Mouse (Mus musculus): ENCODE measurements around the gene Bloc1s4. TPM values are rescaled to one million over a fixed set of nuclear protein-coding genes. Genes with fewer than 3 reads are reported as not detected.
"Not testable (repeated sequence)": the region's sequence is repeated elsewhere in the genome, so short reads cannot be mapped to it uniquely, and the experiment has no call there.

The Bloc1s4 gene
- polyA plus RNA-seq (2012; rRNA removed): 30.9 and 37.8 TPM in 2 replicates

DNA sequence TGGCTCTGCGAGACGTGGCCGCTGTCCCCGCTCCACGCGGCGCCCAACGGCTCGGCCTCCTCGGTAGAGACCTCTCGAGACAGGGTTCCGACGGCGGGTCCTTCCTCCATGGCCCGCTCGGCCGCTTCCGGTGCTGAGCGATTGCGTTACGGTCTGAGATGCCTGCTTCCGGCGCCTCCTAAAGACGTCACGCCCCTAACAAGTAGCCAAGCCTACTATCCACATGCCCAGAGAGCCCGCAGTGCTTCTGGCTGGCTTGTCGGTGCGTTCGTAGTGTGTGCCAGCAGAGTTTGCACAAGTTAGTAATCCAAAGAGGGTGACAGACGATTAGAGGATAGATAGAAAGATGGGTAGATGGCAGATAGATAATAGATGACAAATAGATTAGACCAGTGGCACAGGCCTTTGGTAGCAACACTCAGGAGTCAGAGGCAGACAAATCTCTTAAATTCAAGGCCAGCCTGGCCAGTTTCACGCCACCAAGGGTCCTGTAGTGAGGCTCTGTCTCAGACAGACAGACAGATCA lies at the start of gene Bloc1s4:
Bloc1s4 (minus strand) TSS at position 115 of the 526 bp plus-strand sequence.
- no peak within 1 kb of the TSS for H3K27ac ChIP-seq (ENCODE audit: control insufficient read depth, insufficient read depth, low read length)
- H3K36me3 ChIP-seq (ENCODE audit: control insufficient read depth, insufficient read depth, low read length): no peaks in the 10 kb centered on the region
- peaks cover 10% of the 10 kb centered on the region for H3K4me1 ChIP-seq (replicated peaks; ENCODE audit: control insufficient read depth, insufficient read depth, low read length)
- peak within 1 kb of the TSS; percentile 81 for H3K4me3 ChIP-seq (ENCODE audit: control insufficient read depth, insufficient read depth, low read length)
- WGBS: 5% methylated on average over 31 of the region's 31 CpGs
- peak; percentile 84 for DNase-seq
- no peak for TF ChIP-seq CTCF (IDR thresholded peaks at IDR 0.05; ENCODE audit: borderline replicate concordance, control insufficient read depth, extremely low read depth, insufficient read depth, low read length, poor library complexity)
- 0 out of 2 replicates have a peak, but pooled peaks have one; percentile 44 for TF ChIP-seq POLR2A (IDR thresholded peaks at IDR 0.05; ENCODE audit: control insufficient read depth, extremely low read depth, insufficient read depth, low read length, poor library complexity)
- no peaks in the 10 kb centered on the region for H3K27me3 ChIP-seq (ENCODE audit: control insufficient read depth, insufficient read depth, low read length)

DNA sequence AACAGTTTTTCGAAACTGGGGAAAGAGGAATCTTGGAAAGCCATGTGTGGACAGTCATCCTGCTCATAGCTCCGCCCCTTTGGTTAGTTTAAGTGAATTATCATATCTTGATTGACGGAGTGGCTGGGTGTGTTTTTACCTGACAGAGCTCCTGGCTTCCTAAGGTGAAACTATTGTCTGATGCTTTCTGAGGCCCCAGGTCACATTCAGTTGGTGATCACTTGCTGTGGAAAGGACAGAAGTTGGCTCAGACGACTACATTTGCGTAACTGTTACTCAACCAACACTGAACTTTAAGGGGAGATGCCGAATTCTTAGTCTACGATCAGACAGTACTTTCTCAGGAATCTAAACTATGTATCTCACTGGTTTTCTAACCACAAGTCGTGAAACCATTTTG lies 48.8 kb upstream of the Bloc1s4 start:
- Histone ChIP-seq H3K4me3 (ENCODE audit: control insufficient read depth, insufficient read depth, low read length) (no peak overlapping the region), H3K27me3 (ENCODE audit: control insufficient read depth, insufficient read depth, low read length) (no peaks in the 10 kb centered on the region), H3K27ac (ENCODE audit: control insufficient read depth, insufficient read depth, low read length) (no peak overlapping the region), H3K36me3 (ENCODE audit: control insufficient read depth, insufficient read depth, low read length) (no peaks in the 10 kb centered on the region), H3K4me1 (replicated peaks; ENCODE audit: control insufficient read depth, insufficient read depth, low read length) (peaks cover 2% of the 10 kb centered on the region; the same call in 1 of the 2 replicates)
- 81% methylated on average over 8 of the region's 8 CpGs for WGBS
- no peak for DNase-seq
- no peak for TF ChIP-seq CTCF (IDR thresholded peaks at IDR 0.05; ENCODE audit: borderline replicate concordance, control insufficient read depth, extremely low read depth, insufficient read depth, low read length, poor library complexity)
- no peak for TF ChIP-seq POLR2A (IDR thresholded peaks at IDR 0.05; ENCODE audit: control insufficient read depth, extremely low read depth, insufficient read depth, low read length, poor library complexity)

DNA sequence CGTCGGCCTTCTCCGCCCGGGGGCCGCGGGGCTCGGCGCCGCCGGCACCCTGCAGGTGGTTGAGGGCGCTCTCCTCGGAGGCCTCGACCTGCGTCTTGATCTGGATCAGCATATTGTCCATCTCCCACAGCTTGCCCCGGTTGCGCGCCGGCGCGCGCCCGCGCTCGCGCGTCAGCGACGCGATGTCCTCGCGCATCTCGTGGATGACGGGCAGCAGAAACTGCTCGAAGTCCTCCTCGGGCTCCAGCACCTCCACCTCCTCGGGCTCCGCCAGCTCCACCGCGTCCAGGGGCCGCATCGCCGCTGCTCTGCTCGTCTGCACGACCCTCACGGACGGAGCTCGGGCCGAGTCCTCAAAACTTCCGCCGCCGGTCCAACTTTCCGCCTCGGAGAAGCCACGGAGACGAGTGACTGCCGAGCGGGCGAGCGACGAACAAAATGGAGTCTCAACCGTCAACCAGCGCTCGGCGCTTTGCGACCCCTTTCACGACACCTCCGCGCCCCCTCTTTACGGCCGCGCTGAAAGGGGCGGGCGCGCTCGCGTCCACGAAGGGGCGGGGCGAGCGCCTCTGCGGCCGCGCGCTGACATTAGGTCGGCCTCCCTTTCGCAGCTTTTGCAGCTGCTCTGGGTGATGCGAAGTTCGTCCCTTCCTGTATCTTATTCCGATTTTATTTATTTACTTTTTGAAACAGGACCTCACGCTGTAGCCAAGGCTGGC lies 48.0 kb upstream of the Bloc1s4 start, which contains the start of gene Mrfap1:
Mrfap1 (minus strand) TSS at position 477 of the 719 bp plus-strand sequence.
- WGBS: under 1% methylated on average over 90 of the region's 90 CpGs
- not testable (repeated sequence) for H3K4me1 ChIP-seq (replicated peaks; ENCODE audit: control insufficient read depth, insufficient read depth, low read length); H3K27me3 ChIP-seq (ENCODE audit: control insufficient read depth, insufficient read depth, low read length); H3K36me3 ChIP-seq (ENCODE audit: control insufficient read depth, insufficient read depth, low read length)
- Histone ChIP-seq H3K27ac (ENCODE audit: control insufficient read depth, insufficient read depth, low read length) (peak within 1 kb of the TSS; percentile 61), H3K4me3 (ENCODE audit: control insufficient read depth, insufficient read depth, low read length) (peak within 1 kb of the TSS; percentile 57)
- TF ChIP-seq CTCF (IDR thresholded peaks at IDR 0.05; ENCODE audit: borderline replicate concordance, control insufficient read depth, extremely low read depth, insufficient read depth, low read length, poor library complexity): peak; percentile 43; the same call in 1 of the 2 replicates
- peak; percentile 83 for TF ChIP-seq POLR2A (IDR thresholded peaks at IDR 0.05; ENCODE audit: control insufficient read depth, extremely low read depth, insufficient read depth, low read length, poor library complexity)
- DNase-seq: peak; percentile 93

DNA sequence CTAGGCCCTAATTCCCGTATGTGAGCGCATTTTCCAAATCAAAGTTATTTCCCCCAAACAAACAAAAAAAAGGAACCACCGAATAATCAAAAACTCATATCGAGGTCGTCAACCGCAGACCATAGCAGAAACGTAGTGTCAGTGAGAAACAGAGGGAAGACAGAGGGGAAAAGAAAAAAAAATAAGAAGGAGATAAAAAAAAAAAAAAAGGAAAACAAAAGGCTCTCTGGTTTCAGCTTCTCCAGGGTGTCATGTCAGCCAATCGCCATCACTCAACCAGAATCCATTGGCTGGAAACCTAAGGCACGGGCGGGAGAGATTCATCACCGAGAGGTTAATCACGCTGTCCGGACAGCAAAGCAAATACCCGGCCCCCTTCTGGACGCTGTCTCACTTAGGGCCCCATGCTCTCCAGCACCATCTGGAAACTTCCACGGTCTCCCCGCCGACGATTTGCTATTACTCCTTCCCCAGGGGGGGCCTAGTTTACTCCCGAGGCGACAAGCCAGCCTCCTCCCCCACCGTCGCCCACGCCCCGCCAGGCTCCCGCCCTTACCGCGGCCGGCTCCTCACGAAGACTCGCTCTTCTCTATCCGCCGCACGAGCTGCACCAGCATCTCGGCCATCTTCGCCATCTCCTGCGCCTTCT lies 47.3 kb upstream of the Bloc1s4 start:
- not testable (repeated sequence) for H3K36me3 ChIP-seq (ENCODE audit: control insufficient read depth, insufficient read depth, low read length); H3K27me3 ChIP-seq (ENCODE audit: control insufficient read depth, insufficient read depth, low read length); H3K4me1 ChIP-seq (replicated peaks; ENCODE audit: control insufficient read depth, insufficient read depth, low read length)
- peak overlapping the region; percentile 61 for H3K27ac ChIP-seq (ENCODE audit: control insufficient read depth, insufficient read depth, low read length)
- peak; percentile 27; the same call in 1 of the 2 replicates for TF ChIP-seq CTCF (IDR thresholded peaks at IDR 0.05; ENCODE audit: borderline replicate concordance, control insufficient read depth, extremely low read depth, insufficient read depth, low read length, poor library complexity)
- 1% methylated on average over 37 of the region's 37 CpGs for WGBS
- peak; percentile 62 for DNase-seq
- peak overlapping the region; percentile 57 for H3K4me3 ChIP-seq (ENCODE audit: control insufficient read depth, insufficient read depth, low read length)

DNA sequence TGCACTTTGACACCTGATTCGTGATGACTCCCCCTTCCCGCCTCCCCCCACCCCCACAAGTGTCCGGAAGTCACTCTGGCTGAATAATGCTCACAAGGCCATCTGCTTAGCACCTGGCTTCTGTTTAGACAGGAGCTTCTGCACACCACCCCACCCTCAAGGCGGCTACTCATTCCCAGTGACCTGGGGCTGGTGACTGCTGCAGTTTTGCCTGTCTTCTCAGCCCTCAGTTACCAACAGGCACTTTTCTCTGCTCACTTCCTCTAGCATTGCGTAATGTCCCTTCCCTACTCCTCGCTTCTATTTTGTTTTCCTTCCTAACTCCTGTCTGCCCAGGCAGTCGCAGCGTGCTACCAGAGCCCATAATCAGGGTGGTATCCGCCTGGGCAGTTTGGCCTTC lies 43.4 kb upstream of the Bloc1s4 start:
- Histone ChIP-seq H3K27ac (ENCODE audit: control insufficient read depth, insufficient read depth, low read length) (no peak overlapping the region), H3K4me1 (replicated peaks; ENCODE audit: control insufficient read depth, insufficient read depth, low read length) (peaks cover 2% of the 10 kb centered on the region; the same call in 1 of the 2 replicates), H3K4me3 (ENCODE audit: control insufficient read depth, insufficient read depth, low read length) (no peak overlapping the region), H3K36me3 (ENCODE audit: control insufficient read depth, insufficient read depth, low read length) (no peaks in the 10 kb centered on the region), H3K27me3 (ENCODE audit: control insufficient read depth, insufficient read depth, low read length) (no peaks in the 10 kb centered on the region; the same call in 1 of the 2 replicates)
- TF ChIP-seq POLR2A (IDR thresholded peaks at IDR 0.05; ENCODE audit: control insufficient read depth, extremely low read depth, insufficient read depth, low read length, poor library complexity): no peak
- no peak for TF ChIP-seq CTCF (IDR thresholded peaks at IDR 0.05; ENCODE audit: borderline replicate concordance, control insufficient read depth, extremely low read depth, insufficient read depth, low read length, poor library complexity)
- no peak for DNase-seq
- 77% methylated on average over 9 of the region's 9 CpGs for WGBS

DNA sequence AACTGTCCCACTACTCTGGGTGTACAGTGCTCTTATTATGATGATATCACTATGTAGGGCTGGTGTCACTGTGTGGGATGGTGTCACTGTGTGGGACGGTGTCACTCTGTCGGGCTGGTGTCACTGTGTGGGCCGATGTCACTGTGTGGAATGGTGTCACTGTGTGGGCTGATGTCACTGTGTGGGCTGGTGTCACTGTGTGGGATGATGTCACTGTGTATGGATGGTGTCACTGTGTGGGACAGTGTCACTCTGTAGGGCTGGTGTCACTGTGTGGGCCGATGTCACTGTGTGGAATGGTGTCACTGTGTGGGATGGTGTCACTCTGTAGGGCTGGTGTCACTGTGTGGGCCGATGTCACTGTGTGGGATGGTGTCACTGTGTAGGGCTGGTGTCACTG lies 37.6 kb upstream of the Bloc1s4 start:
- no peaks in the 10 kb centered on the region; the same call in 1 of the 2 replicates for H3K27me3 ChIP-seq (ENCODE audit: control insufficient read depth, insufficient read depth, low read length)

More for the DNA sequence above, 37.6 kb upstream of the Bloc1s4 start:
- H3K4me1 ChIP-seq (replicated peaks; ENCODE audit: control insufficient read depth, insufficient read depth, low read length): no peaks in the 10 kb centered on the region
- H3K36me3 ChIP-seq (ENCODE audit: control insufficient read depth, insufficient read depth, low read length): no peaks in the 10 kb centered on the region
- H3K4me3 ChIP-seq (ENCODE audit: control insufficient read depth, insufficient read depth, low read length): no peak overlapping the region
- TF ChIP-seq POLR2A (IDR thresholded peaks at IDR 0.05; ENCODE audit: control insufficient read depth, extremely low read depth, insufficient read depth, low read length, poor library complexity) (no peak), CTCF (IDR thresholded peaks at IDR 0.05; ENCODE audit: borderline replicate concordance, control insufficient read depth, extremely low read depth, insufficient read depth, low read length, poor library complexity) (no peak)
- DNase-seq: no peak
- H3K27ac ChIP-seq (ENCODE audit: control insufficient read depth, insufficient read depth, low read length): no peak overlapping the region
- WGBS: 97% methylated on average over 5 of the region's 5 CpGs
